Mouse (Mus musculus): ENCODE measurements around the gene Thsd7a.

- TF ChIP-seq POLR2A (IDR thresholded peaks at IDR 0.05; ENCODE audit: borderline replicate concordance, extremely low read depth, low read depth, low read length) (no peak), CTCF (IDR thresholded peaks at IDR 0.05; ENCODE audit: insufficient read depth, low read length) (no peak)
Measured at GRCm38 (mm10) chr6:12759328-12760193, 10.4 kb upstream of the Thsd7a start.

All from lung, adult 2 months (tissue).